Mouse (Mus musculus) natural killer cell, adult 2 months (primary cell): ENCODE data around the gene 3830406C13Rik.

Experiments used
- DNase-seq, 2 experiments: peaks; one replicate each; pipeline ENCODE4 v3.0.0; 2022; ENCODE audit warnings: low spot score in 2 of 2

3830406C13Rik gene

DNA sequence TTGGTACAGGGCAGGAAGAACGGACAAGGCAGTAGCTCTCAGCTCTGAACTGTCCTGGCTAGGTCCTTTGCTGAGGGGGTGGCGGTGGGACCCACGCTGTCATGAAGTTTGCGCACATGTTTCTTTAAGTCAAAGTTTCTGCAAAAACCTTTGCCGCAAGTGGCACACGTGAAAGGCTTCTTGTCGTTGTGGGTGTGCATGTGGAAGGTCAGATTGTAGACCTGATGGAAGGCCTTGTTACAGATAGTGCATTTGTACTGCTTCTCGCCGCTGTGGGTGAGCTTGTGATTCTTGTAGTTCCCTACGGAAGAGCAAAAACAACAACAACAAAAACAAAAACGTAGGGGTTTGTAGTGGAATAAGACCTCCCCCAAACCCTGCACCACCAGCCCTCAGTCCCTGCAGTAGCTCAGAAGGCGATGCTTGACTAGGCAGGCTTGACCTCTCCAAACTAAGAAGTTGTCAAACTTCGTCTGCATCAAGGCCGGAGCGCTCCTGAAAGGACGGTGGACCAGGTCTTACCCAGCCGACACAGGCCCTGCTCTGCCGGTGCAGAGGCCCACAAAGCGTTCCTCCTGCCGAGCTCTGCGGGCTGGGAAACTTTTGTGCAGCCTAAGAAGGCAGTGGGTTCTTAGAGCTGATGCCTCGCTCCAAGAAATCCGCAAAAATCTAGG lies 58.6 kb downstream of the 3830406C13Rik start:
- no peak for DNase-seq

DNA sequence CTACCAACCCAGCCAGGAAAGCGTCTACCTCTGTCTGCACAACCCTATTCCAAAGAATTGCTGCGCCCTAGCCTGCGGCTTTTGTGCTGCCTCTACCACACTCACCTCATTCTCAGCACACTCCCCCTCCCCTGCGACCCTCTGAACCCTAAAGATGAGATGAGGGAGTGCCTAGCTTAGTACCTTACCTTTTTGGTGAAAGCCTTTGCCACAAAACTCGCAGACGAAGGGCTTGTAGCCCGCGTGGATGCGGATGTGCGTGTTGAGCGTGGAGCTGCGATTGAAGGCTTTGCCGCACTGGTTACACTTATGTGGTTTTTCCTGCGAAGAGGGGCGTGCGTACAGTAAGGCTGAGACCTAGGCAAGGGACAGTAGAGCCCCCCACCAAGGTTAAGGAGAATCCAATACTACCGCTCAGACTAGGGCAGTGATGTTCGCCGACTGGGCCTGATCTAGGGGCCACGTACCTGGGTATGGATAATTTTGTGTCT lies 59.5 kb downstream of the 3830406C13Rik start:
- no peak for DNase-seq

GRCm38 (mm10) chr14:12344061-12344745 lies 60.2 kb downstream of the 3830406C13Rik start:
- no peak for DNase-seq

GRCm38 (mm10) chr14:12344746-12345240 lies 60.8 kb downstream of the 3830406C13Rik start:
- no peak for DNase-seq

- no peak for DNase-seq
Measured at GRCm38 (mm10) chr14:12345241-12345921, 61.4 kb downstream of the 3830406C13Rik start.

- DNase-seq: no peak
Measured at GRCm38 (mm10) chr14:12346011-12346864, 62.3 kb downstream of the 3830406C13Rik start.

- no peak for DNase-seq
Measured at GRCm38 (mm10) chr14:12346865-12347600, 63.1 kb downstream of the 3830406C13Rik start.

DNA sequence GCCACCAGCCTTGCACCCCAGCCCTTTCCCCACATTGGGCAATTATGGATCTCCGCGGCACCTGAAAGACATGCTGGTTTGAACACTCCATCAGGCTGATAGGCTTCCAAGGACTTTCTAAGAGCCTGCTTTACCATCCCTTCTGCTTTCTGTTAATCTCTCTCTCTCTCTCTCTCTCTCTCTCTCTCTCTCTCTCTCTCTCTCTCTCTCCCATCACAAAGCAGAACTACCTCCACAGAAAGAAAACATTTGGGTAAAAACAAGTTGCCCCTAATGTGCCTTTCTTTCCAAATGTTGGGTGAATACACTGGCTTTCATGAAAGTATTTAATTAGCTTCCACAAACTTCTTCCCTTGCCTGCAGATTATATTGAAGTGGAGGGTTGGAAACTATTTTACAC lies 64.1 kb downstream of the 3830406C13Rik start, which contains the start of gene Fezf2:
Gene Fezf2 (minus strand): TSS at position 101 of the 400 bp plus-strand sequence.
- DNase-seq: no peak

- DNase-seq: no peak
Measured at GRCm38 (mm10) chr14:12349334-12350090, 65.5 kb downstream of the 3830406C13Rik start.

GRCm38 (mm10) chr14:12350271-12350916 lies 66.4 kb downstream of the 3830406C13Rik start:
- no peak for DNase-seq
